Mouse (Mus musculus) cerebellum, adult 2 months (tissue): ENCODE measurements at regions not wholly inside any gene's neighbourhood (a gene's known extent, or its start where the extent isn't known, plus 50 kb on each side); places are given as distances from the start of the nearest gene placed in this dataset.
A peak's percentile ranks its signal among the peaks of the same experiment; 100 is the strongest.

Source experiments
- DNase-seq, 2 experiments: peaks; one replicate each; pipeline ENCODE4 v3.0.0; 2021
- H3K27ac ChIP-seq: fragments of 200-500 bp; 2 replicates; pipeline ENCODE4 v1.5.1; 2012; ENCODE audit warnings: low read length, control low read depth, inconsistent platforms; ENCODE audit not compliant: insufficient read depth
- H3K27me3 ChIP-seq: fragments of 200-500 bp; 2 replicates; pipeline ENCODE4 v1.6.1; 2012; ENCODE audit warnings: inconsistent platforms, mild to moderate bottlenecking, low read length, moderate library complexity; ENCODE audit not compliant: control insufficient read depth, insufficient read depth
- H3K4me1 ChIP-seq: fragments of 200-500 bp; 2 replicates; pipeline ENCODE4 v1.6.1; 2011; ENCODE audit warnings: low read length; ENCODE audit not compliant: control insufficient read depth, insufficient read depth
- H3K4me3 ChIP-seq: fragments of 200-500 bp; replicated peaks from 2 replicates; pipeline ENCODE3; 2011; ENCODE audit warnings: mild to moderate bottlenecking, low read depth, low read length, control low read depth; ENCODE audit not compliant: insufficient read depth
- CTCF ChIP-seq: fragments of 200-500 bp; IDR thresholded peaks from 2 replicates; pipeline ENCODE4 v1.5.1; 2011; ENCODE audit warnings: low read depth, mild to moderate bottlenecking, control low read depth, low read length, moderate library complexity, borderline replicate concordance; ENCODE audit not compliant: insufficient read depth
- POLR2A ChIP-seq: fragments of 200-500 bp; IDR thresholded peaks from 2 replicates; pipeline ENCODE4 v1.6.1; 2011; ENCODE audit warnings: low read length, control low read depth, borderline replicate concordance; ENCODE audit not compliant: insufficient read depth
- WGBS: fragments of 180-500 bp; shearing (Covaris S2); methylation state at CpG from one replicate; pipeline ENCODE4 v1.1.7; 2018; 5-methylcytosine and 5-hydroxymethylcytosine counted together

DNA sequence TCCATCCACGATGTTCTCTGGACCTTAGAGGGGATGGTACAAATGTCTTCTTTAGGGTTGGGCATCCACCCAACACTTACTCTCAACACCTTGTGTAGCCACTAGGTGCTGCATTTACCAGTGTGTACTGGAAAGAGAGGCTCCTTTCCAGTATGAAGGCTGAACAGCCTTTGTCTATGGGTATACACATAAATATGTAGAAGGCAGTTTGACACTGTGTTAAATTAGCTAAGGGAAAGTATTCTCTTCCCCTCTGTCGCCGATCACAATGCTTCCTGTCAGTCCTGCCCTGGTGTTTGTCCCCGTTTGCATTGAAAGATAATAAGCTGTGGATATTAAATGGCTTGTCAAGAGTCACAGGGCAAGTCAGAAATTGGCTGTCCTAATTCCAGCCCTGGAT lies 104.0 kb upstream of the Ddit4l start:
- DNase-seq, result no peak
- peaks cover 11% of the 10 kb centered on the region for H3K4me1 ChIP-seq
- no peaks in the 10 kb centered on the region for H3K27me3 ChIP-seq
- H3K27ac ChIP-seq, result no peak overlapping the region
- TF ChIP-seq POLR2A (no peak), CTCF (no peak)
- 80% methylated on average over 4 of the region's 4 CpGs for WGBS
- H3K4me3 ChIP-seq, result no peak overlapping the region

DNA sequence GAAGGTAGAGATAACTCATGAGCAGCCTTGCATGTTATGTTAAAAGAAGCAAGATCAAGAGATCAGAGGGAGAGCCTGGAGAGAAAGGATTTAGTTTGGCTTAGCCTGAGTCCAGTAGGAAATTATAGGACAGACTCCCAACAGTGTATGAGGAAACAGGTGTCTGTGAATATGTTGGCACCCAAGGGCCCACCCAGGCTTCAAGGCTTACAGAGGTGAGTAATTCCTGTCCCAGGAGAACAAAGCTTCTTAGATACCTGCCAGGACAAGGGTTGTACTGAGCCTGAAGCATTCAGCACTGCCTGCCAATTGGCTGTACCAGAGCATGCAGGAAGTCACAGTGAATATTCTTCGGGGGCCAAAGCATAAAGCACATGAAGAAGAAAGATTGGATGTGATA lies 101.2 kb upstream of the Ddit4l start:
- TF ChIP-seq CTCF (no peak), POLR2A (no peak)
- Histone ChIP-seq H3K4me3 (no peak overlapping the region), H3K27me3 (no peaks in the 10 kb centered on the region), H3K27ac (no peak overlapping the region), H3K4me1 (no peaks in the 10 kb centered on the region)
- WGBS, result 72% methylated on average over 1 of the region's 1 CpGs
- no peak for DNase-seq

DNA sequence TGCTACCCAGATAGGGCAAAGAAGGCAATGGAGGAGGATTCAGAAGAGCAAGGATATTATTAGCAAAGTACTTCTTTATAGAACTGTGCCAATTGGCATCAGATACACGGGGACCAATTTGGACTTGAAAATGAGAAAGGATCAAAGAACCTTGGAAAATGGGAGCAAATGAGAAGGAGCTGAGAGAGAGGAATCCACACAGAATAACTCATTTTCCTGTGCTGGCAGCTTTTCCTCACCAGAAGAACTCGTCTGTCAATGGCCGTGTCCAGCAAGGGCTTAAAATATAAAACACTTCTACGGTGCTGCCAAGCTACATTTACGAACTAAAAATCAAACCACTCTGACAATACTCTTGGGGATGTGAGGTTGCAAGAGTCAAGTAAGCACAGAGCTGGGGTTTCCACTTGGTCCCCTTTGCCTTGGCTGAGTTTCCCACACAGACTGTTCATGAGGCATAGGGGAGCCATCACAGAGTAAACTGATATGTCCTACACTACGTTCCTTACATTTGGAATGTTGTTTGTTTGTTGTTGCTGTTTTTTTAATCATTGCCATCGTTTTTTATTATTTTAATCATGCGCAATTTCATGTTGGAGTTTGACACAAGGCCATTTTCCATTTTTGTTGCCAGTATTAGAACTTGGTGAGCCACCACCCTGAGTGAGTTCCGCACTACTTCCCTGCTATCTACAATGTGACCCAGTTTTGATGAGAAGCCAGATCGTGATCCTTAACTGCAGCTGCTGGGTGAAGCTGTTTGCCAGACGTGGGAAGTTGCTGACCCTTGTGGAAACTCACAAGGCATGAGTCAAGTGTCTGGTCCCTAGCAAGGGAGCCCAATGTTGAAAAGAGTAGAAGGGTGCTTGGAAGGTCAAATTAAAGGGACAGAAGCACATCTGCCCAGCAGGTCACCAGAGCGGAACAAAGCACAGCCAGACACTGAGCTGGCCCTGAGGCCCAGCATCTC lies 95.5 kb upstream of the Ddit4l start:
- 53% methylated on average over 12 of the region's 12 CpGs for WGBS
- no peak overlapping the region for H3K4me3 ChIP-seq
- H3K4me1 ChIP-seq, result no peaks in the 10 kb centered on the region
- no peak for DNase-seq
- H3K27ac ChIP-seq, result no peak overlapping the region
- no peaks in the 10 kb centered on the region for H3K27me3 ChIP-seq
- TF ChIP-seq CTCF (no peak), POLR2A (no peak)

DNA sequence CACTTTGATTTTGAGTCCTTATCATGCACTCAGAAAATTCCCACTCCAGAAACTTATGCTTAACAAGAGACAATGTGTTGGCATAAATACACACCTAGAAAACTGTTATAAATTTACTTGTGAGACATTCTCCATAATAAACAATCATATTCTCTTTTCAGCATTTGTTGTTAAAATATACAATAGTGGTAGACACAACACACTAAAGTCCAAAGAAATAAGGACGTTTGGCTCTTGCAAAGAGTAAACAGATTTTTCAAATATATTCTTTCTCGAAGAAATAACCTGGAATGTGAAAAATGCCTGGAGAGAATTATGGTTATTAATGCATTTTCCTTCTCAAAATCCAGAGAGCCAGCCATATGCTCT lies 91.8 kb upstream of the Ddit4l start:
- H3K4me3 ChIP-seq, result no peak overlapping the region
- no peak overlapping the region for H3K27ac ChIP-seq
- TF ChIP-seq CTCF, result no peak
- TF ChIP-seq POLR2A, result no peak
- DNase-seq, result no peak
- no peaks in the 10 kb centered on the region for H3K4me1 ChIP-seq
- no peaks in the 10 kb centered on the region for H3K27me3 ChIP-seq
- WGBS, result 39% methylated on average over 2 of the region's 2 CpGs

DNA sequence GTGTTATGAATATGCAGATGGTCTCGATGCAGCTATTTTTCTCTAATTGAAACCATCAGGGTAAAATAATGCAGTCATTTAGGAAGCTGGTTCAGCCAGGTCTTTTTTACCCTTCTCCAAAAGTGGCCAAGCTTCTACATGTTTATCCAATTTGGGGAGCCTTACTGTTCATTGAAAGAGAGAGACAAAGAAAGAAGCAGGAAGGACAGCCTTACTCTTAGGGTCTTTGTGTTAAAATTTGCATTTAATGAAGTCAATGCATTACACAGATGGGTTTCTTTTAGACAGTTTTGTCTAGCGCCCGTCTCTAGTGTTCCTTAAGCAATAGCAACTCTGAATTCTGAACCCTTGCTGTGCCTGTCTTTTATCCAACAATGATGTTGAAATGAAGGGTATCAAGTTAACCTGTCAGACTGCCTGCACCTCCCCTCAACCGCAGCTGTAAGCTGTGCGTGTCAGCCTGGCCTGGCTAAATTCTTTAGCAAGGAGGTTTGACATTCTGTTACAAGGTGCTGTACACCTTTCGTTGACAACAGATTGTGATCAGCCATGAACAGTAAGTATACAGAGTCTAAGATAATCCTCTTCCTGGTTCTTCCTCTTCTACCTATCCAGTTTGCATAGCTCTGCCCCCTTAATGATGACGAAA lies 91.3 kb upstream of the Ddit4l start:
- 73% methylated on average over 7 of the region's 7 CpGs for WGBS
- no peak overlapping the region for H3K4me3 ChIP-seq
- no peaks in the 10 kb centered on the region for H3K4me1 ChIP-seq
- DNase-seq, result no peak
- TF ChIP-seq POLR2A (no peak), CTCF (no peak)
- no peaks in the 10 kb centered on the region for H3K27me3 ChIP-seq
- no peak overlapping the region for H3K27ac ChIP-seq

DNA sequence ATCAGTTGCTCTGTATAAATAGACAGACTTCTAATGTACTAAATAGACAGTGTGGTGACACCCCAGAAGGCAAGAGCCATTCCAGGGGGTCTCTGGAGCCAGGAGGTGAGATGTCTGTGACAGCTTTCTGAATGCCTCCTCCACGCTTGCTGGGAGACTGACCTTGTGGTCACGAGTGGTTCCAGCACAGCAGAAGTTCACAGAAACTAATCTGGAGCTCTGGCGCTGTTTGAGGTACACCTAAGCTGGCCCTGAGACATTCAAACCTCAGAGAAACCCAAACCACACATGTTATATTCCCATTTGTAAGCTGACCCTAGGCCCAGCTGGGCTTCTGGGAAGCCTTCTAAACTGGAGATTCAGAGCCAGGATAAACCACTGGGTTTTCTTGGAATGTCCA lies 79.7 kb upstream of the Ddit4l start:
- Histone ChIP-seq H3K4me1 (no peaks in the 10 kb centered on the region), H3K27ac (no peak overlapping the region), H3K27me3 (no peaks in the 10 kb centered on the region), H3K4me3 (no peak overlapping the region)
- no peak for DNase-seq
- 86% methylated on average over 3 of the region's 3 CpGs for WGBS
- TF ChIP-seq POLR2A (no peak), CTCF (no peak)

DNA sequence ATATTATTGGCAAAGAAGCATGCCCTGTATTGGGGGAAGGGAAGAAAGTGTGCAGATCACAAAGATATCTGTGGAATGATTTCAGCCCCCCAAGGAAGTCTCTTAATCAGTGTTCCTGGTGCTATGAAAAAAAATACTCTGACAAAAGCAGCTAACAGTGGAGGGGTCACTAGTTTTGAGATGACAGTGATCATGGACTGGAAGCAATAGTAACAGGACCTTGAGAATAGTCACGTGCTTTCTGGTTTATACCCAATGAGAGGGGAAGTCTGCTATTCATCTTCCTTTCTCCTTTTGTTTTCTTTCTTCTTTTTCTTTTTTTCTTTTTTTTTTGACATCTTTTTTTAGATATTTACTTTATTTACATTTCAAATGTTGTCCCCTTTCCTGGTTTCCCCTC lies 79.1 kb upstream of the Ddit4l start:
- Histone ChIP-seq H3K4me3 (no peak overlapping the region), H3K27me3 (no peaks in the 10 kb centered on the region), H3K4me1 (no peaks in the 10 kb centered on the region), H3K27ac (no peak overlapping the region)
- 91% methylated on average over 1 of the region's 1 CpGs for WGBS
- TF ChIP-seq POLR2A, result no peak
- TF ChIP-seq CTCF, result no peak
- no peak for DNase-seq

DNA sequence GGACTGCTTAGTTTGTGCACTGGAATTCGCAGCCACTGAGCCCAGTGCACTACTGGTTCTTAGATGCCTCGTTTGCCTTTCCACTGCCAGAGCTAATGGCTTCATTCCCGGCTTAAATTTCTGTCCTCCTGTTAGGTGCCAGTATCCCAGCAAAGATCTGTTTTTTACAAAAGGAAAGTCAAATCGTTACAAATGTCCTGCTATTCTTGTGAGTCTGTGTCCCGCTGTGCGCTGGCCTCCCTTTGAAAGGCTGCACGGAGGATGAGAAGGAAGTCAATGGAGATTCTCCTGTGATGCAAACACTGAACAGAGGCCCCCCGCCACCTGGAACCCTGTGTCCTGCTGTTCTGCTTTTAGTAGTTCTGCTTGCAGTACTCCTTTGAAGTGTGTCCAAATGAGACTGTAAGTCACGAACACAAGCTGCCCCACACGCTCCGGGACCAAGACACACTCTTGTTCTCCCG lies 74.0 kb upstream of the Ddit4l start:
- Histone ChIP-seq H3K4me1 (peaks cover 7% of the 10 kb centered on the region; the same call in 1 of the 2 replicates), H3K27me3 (no peaks in the 10 kb centered on the region), H3K27ac (no peak overlapping the region), H3K4me3 (peak overlapping the region; percentile 16)
- DNase-seq, result peak; percentile 68 to 81
- 4% methylated on average over 12 of the region's 12 CpGs for WGBS
- TF ChIP-seq CTCF (no peak), POLR2A (no peak)
